Mouse (Mus musculus): ENCODE results near the gene Blvra.

DNA sequence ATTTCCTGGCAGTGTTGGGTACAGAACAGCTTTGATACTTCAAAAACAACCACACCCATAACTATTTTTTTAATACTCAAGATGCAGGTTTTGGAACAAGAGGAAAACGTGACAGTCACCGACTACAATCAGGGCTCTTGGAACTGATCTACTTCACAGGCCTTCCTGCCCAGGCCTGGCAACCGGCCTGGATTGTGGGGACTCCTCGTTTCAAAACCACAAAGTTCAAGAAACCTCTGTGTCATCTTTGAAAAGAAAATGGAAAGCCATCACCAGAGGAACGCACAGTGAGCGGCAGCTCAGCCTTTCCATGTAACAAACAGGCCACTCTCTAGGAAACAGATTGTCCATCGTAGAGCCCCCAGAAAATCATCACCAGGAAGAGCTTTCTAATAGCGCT is 68.6 kb downstream of the Blvra start:
- TF ChIP-seq GATA1 (IDR thresholded peaks at IDR 0.05; ENCODE audit: low read length) (no peak), TAL1 (IDR thresholded peaks at IDR 0.05; ENCODE audit: low read length) (no peak)

Measured in erythroblast, embryonic 14.5 days (primary cell).